Mouse (Mus musculus) midbrain, postnatal 0 days (tissue): Measurements from ENCODE around the gene Pebp1. TPM values are rescaled to one million over a fixed set of nuclear protein-coding genes. Genes with fewer than 3 reads are reported as not detected.

Experiments
- ATAC-seq: fragments of 200-750 bp; cut with Nextera tagmentation; 2 replicates; pipeline ENCODE4 v1.8.0; 2017; ENCODE audit warnings: moderate number of reproducible peaks, mild to moderate bottlenecking, moderate TSS enrichment, moderate library complexity; ENCODE audit not compliant: low FRiP score
- DNase-seq: peaks from one replicate; pipeline ENCODE4 v3.0.0-alpha.2; 2015; ENCODE audit warnings: low spot score
- H3K27ac ChIP-seq: fragments of 300-500 bp; sonication (generic); 2 replicates; pipeline ENCODE4 v1.5.1; 2014; ENCODE audit warnings: low read depth, mild to moderate bottlenecking, low read length, mixed read lengths
- H3K27me3 ChIP-seq: fragments of 300-500 bp; sonication (generic); 2 replicates; pipeline ENCODE4 v1.6.1; 2014; ENCODE audit warnings: low read length, control low read depth, mixed read lengths; ENCODE audit not compliant: insufficient read depth
- H3K36me3 ChIP-seq: fragments of 300-500 bp; sonication (generic); 2 replicates; pipeline ENCODE4 v1.6.1; 2014; ENCODE audit warnings: low read length, control low read depth, mixed read lengths; ENCODE audit not compliant: insufficient read depth
- H3K4me1 ChIP-seq: fragments of 300-500 bp; sonication (generic); 2 replicates; pipeline ENCODE4 v1.6.1; 2014; ENCODE audit warnings: mild to moderate bottlenecking, control low read depth, antibody characterized with exemption, low read length, mixed read lengths; ENCODE audit not compliant: insufficient read depth
- H3K4me2 ChIP-seq: fragments of 300-500 bp; sonication (generic); 2 replicates; pipeline ENCODE4 v1.6.1; 2014; ENCODE audit warnings: low read depth, mild to moderate bottlenecking, low read length, mixed read lengths; ENCODE audit not compliant: poor library complexity, severe bottlenecking
- H3K4me3 ChIP-seq: fragments of 300-500 bp; sonication (generic); 2 replicates; pipeline ENCODE4 v1.5.1; 2014; ENCODE audit warnings: low read depth, mild to moderate bottlenecking, low read length, moderate library complexity
- H3K9ac ChIP-seq: fragments of 300-500 bp; sonication (generic); replicated peaks from 2 replicates; pipeline ENCODE4 v1.6.1; 2014; ENCODE audit warnings: mild to moderate bottlenecking, low read length, moderate library complexity, mixed read lengths; ENCODE audit not compliant: poor library complexity, severe bottlenecking
- H3K9me3 ChIP-seq: fragments of 300-500 bp; sonication (generic); 2 replicates; pipeline ENCODE4 v1.6.1; 2016; ENCODE audit warnings: low read length, control low read depth
- CTCF ChIP-seq: IDR thresholded peaks from 2 replicates; pipeline ENCODE4 v1.5.1; 2016; ENCODE audit warnings: antibody characterized with exemption, mild to moderate bottlenecking
- WGBS: fragments of 180-500 bp; shearing (Covaris S2); extraction: QIAGEN DNeasy Blood & Tissue Kit; methylation state at CpG from one replicate; pipeline ENCODE4 v1.1.7; 2014; 5-methylcytosine and 5-hydroxymethylcytosine counted together
- polyA plus RNA-seq: library from polyadenylated mRNA; unstranded; fragments of >200 nt; fragmentation: Nextera tagmentation; extraction: Ambion mirVana; gene quantifications from 2 replicates; pipeline ENCODE4 v1.2.1, GENCODE M21; 2015
- total RNA-seq: library from RNA; depleted of rRNA; stranded (reverse); fragments of >200 nt; gene quantifications from 2 replicates; pipeline ENCODE4 v1.2.3, GENCODE M21; 2014

Pebp1 gene
- total and polyA plus RNA-seq, 2 experiments from 2014 or later = 1,025 to 1,525 TPM

- DNase-seq = peak; percentile 19
- no peak overlapping the region for H3K4me2 ChIP-seq
- no peak overlapping the region for H3K27ac ChIP-seq
- H3K4me3 ChIP-seq = no peak overlapping the region
- 56% methylated on average over 5 of the region's 5 CpGs for WGBS
- peaks cover 23% of the 10 kb centered on the region for H3K36me3 ChIP-seq
- no peak overlapping the region for H3K9ac ChIP-seq
- ATAC-seq = no peak
- H3K9me3 ChIP-seq = no peaks in the 10 kb centered on the region
- peak; percentile 71 for TF ChIP-seq CTCF
- H3K27me3 ChIP-seq = no peaks in the 10 kb centered on the region
- no peaks in the 10 kb centered on the region for H3K4me1 ChIP-seq
Measured at GRCm38 (mm10) chr5:117274817-117275216, 12.6 kb downstream of the Pebp1 start.

GRCm38 (mm10) chr5:117271945-117272344 is 15.5 kb downstream of the Pebp1 start:
- ATAC-seq (no peak), DNase-seq (no peak)
- Histone ChIP-seq H3K27me3 (no peaks in the 10 kb centered on the region), H3K4me3 (no peak overlapping the region), H3K9me3 (no peaks in the 10 kb centered on the region), H3K27ac (no peak overlapping the region), H3K4me2 (no peak overlapping the region), H3K36me3 (peaks cover 26% of the 10 kb centered on the region), H3K4me1 (no peaks in the 10 kb centered on the region), H3K9ac (no peak overlapping the region)
- no peak for TF ChIP-seq CTCF
- WGBS = 89% methylated on average over 14 of the region's 14 CpGs

GRCm38 (mm10) chr5:117269395-117269794 is 18.0 kb downstream of the Pebp1 start:
- ATAC-seq (no peak), DNase-seq (no peak)
- TF ChIP-seq CTCF = no peak
- no peak overlapping the region for H3K4me3 ChIP-seq
- 94% methylated on average over 12 of the region's 12 CpGs for WGBS
- no peaks in the 10 kb centered on the region for H3K27me3 ChIP-seq
- H3K27ac ChIP-seq = no peak overlapping the region
- H3K4me1 ChIP-seq = no peaks in the 10 kb centered on the region
- H3K4me2 ChIP-seq = no peak overlapping the region
- H3K36me3 ChIP-seq = peaks cover 47% of the 10 kb centered on the region
- no peaks in the 10 kb centered on the region for H3K9me3 ChIP-seq
- H3K9ac ChIP-seq = no peak overlapping the region

- TF ChIP-seq CTCF = no peak
- WGBS = 44% methylated on average over 5 of the region's 5 CpGs
- H3K9ac ChIP-seq = no peak overlapping the region
- peaks cover 50% of the 10 kb centered on the region for H3K36me3 ChIP-seq
- H3K4me3 ChIP-seq = no peak overlapping the region
- H3K4me1 ChIP-seq = no peaks in the 10 kb centered on the region
- no peaks in the 10 kb centered on the region for H3K9me3 ChIP-seq
- H3K27me3 ChIP-seq = no peaks in the 10 kb centered on the region
- ATAC-seq (no peak), DNase-seq (no peak)
- H3K4me2 ChIP-seq = no peak overlapping the region
- H3K27ac ChIP-seq = no peak overlapping the region; the same call in 1 of the 2 replicates
Measured at GRCm38 (mm10) chr5:117268749-117269148, 18.7 kb downstream of the Pebp1 start.

GRCm38 (mm10) chr5:117267913-117268312 is 19.5 kb downstream of the Pebp1 start:
- Histone ChIP-seq H3K9ac (no peak overlapping the region), H3K27me3 (no peaks in the 10 kb centered on the region), H3K27ac (no peak overlapping the region), H3K36me3 (peaks cover 56% of the 10 kb centered on the region), H3K9me3 (no peaks in the 10 kb centered on the region), H3K4me3 (no peak overlapping the region), H3K4me2 (no peak overlapping the region), H3K4me1 (no peaks in the 10 kb centered on the region)
- TF ChIP-seq CTCF = no peak
- DNase-seq (no peak), ATAC-seq (no peak)
- 76% methylated on average over 14 of the region's 14 CpGs for WGBS

- Histone ChIP-seq H3K4me3 (no peak overlapping the region), H3K9ac (no peak overlapping the region), H3K36me3 (peaks cover 61% of the 10 kb centered on the region), H3K4me2 (no peak overlapping the region), H3K9me3 (no peaks in the 10 kb centered on the region), H3K4me1 (no peaks in the 10 kb centered on the region), H3K27me3 (no peaks in the 10 kb centered on the region), H3K27ac (no peak overlapping the region)
- DNase-seq = no peak
- WGBS = 52% methylated on average over 5 of the region's 5 CpGs
- ATAC-seq = no peak
- no peak for TF ChIP-seq CTCF
Measured at GRCm38 (mm10) chr5:117264701-117265100, 22.7 kb downstream of the Pebp1 start.
